Mouse (Mus musculus) liver, embryonic 14.5 days (tissue): ENCODE measurements at regions not wholly inside any gene's neighbourhood (a gene's known extent, or its start where the extent isn't known, plus 50 kb on each side); places are given as distances from the start of the nearest gene placed in this dataset.

Source experiments
- CTCF ChIP-seq: IDR thresholded peaks from 2 replicates; pipeline ENCODE4 v1.5.1; 2016; ENCODE audit warnings: antibody characterized with exemption, low read depth, control low read depth
- EP300 ChIP-seq: IDR thresholded peaks from 2 replicates; pipeline ENCODE4 v1.6.1; 2016; ENCODE audit warnings: antibody characterized with exemption, low read depth

- no peak for TF ChIP-seq CTCF
- no peak for TF ChIP-seq EP300
Measured at GRCm38 (mm10) chr1:35825531-35825966, 242.7 kb upstream of the Hs6st1 start.
